Mouse (Mus musculus) forebrain, embryonic 14.5 days (tissue): ENCODE measurements around the gene Adra1b. TPM values are rescaled to one million over a fixed set of nuclear protein-coding genes. Genes with fewer than 3 reads are reported as not detected.

Experiments used
- ATAC-seq: fragments of 200-750 bp; cut with Nextera tagmentation; 2 replicates; pipeline ENCODE4 v1.8.0; 2017; ENCODE audit warnings: mild to moderate bottlenecking, moderate library complexity
- DNase-seq: peaks from one replicate; pipeline ENCODE4 v3.0.0-alpha.2; 2015; ENCODE audit warnings: low spot score
- H3K27ac ChIP-seq: fragments of 300-500 bp; sonication (generic); 2 replicates; pipeline ENCODE4 v1.5.1; 2014; ENCODE audit warnings: low read depth, mild to moderate bottlenecking, control low read depth, low read length, moderate library complexity
- H3K27me3 ChIP-seq: fragments of 300-500 bp; sonication (generic); replicated peaks from 2 replicates; pipeline ENCODE4 v1.6.1; 2014; ENCODE audit warnings: low read length, control low read depth, mixed read lengths; ENCODE audit not compliant: control insufficient read depth, insufficient read depth
- H3K36me3 ChIP-seq: fragments of 300-500 bp; sonication (generic); 2 replicates; pipeline ENCODE4 v1.6.1; 2014; ENCODE audit warnings: low read length, control low read depth; ENCODE audit not compliant: control insufficient read depth, insufficient read depth
- H3K4me1 ChIP-seq: fragments of 300-500 bp; sonication (generic); 2 replicates; pipeline ENCODE4 v1.6.1; 2014; ENCODE audit warnings: antibody characterized with exemption, low read length, control low read depth; ENCODE audit not compliant: control insufficient read depth, insufficient read depth
- H3K4me2 ChIP-seq: fragments of 300-500 bp; sonication (generic); 2 replicates; pipeline ENCODE4 v1.6.1; 2014; ENCODE audit warnings: mild to moderate bottlenecking, control low read depth, low read length
- H3K4me3 ChIP-seq: fragments of 300-500 bp; sonication (generic); 2 replicates; pipeline ENCODE4 v1.5.1; 2014; ENCODE audit warnings: low read depth, low read length, control low read depth
- H3K9ac ChIP-seq: fragments of 300-500 bp; sonication (generic); 2 replicates; pipeline ENCODE4 v1.6.1; 2014; ENCODE audit warnings: mild to moderate bottlenecking, low read length, control low read depth, moderate library complexity
- H3K9me3 ChIP-seq: fragments of 300-500 bp; sonication (generic); replicated peaks from 2 replicates; pipeline ENCODE4 v1.6.1; 2016; ENCODE audit warnings: low read length, control low read depth, mixed read lengths; ENCODE audit not compliant: control insufficient read depth
- WGBS: fragments of 180-500 bp; shearing (Covaris S2); extraction: QIAGEN DNeasy Blood & Tissue Kit; methylation state at CpG from one replicate; pipeline ENCODE4 v1.1.7; 2014; 5-methylcytosine and 5-hydroxymethylcytosine counted together
- polyA plus RNA-seq: library from polyadenylated mRNA; unstranded; fragments of >200 nt; fragmentation: Nextera tagmentation; extraction: Ambion mirVana; gene quantifications from 2 replicates; pipeline ENCODE4 v1.2.1, GENCODE M21; 2014

Gene Adra1b
- polyA plus RNA-seq, 1 experiment from 2014 or later = 0.74 TPM

DNA sequence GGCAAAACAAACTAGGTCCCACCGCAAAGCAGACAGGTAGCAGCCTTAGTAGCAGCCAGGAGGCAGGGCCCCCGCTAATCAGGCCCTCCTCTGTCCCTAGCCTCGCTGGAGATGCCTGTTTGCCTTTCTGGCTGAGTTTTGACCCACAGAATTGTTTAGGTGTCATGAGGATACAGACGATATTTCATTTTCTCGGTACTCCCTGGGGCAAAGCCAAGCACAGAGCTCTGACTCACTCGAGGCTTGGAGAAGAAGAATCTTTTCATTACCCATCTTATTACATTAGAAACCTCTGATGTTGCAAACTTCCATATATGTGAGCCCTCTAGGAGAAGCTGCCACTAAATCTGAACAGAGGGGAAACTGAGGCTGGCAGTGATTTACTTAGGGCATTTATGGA lies 60.5 kb downstream of the Adra1b start:
- Histone ChIP-seq H3K27me3 (peaks cover 17% of the 10 kb centered on the region; the same call in 1 of the 2 replicates), H3K9me3 (no peaks in the 10 kb centered on the region), H3K36me3 (no peaks in the 10 kb centered on the region), H3K4me1 (0 out of 2 replicates have a peak, but pooled peaks cover 4% of the 10 kb centered on the region), H3K27ac (no peak overlapping the region), H3K4me2 (no peak overlapping the region), H3K4me3 (no peak overlapping the region), H3K9ac (no peak overlapping the region)
- 73% methylated on average over 6 of the region's 6 CpGs for WGBS
- ATAC-seq (no peak), DNase-seq (no peak)

DNA sequence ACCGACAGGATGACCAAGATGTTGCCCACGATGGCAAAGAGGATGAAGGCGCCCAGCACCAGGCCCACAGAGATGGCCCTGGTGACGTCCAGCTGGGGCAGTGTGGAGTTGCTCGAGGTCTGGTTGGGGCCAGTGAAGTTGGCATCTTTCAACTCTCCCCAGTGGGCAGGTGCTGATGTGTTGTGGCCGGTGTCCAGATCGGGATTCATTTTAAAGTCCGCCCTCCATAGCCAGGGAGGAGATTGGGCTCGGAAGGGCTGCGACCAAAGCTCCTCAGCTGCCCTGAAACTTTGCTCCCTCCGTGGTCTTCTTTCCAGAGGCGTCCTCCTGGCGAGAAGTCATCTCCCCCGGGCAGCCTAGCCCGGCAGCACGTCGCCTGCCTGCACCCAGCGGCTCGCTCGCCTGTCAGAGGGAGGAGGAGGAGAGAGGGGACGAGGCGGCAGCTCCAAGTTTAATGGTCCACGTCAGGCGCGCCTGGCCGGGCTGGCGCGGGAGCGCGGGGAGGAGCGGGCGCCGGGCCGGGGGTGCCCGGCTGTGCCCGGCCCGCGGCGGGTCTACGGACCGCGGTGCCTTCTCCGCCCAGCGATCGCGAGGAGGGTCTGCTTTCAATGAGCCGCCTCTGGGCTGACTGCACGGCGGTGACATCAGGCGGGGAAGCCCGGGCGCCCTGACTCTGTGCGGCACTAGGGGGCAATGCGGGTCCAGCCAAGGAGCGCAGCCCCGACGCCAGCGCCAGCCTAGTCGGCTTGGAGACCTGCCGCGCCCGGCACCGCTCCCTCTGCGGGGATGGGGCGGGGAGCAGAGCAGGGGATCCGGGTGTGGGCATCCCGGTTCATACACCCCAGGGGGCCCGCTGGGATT lies 64.9 kb downstream of the Adra1b start:
- ATAC-seq (peak; percentile 98), DNase-seq (peak; percentile 84)
- H3K27me3 ChIP-seq = peaks cover 22% of the 10 kb centered on the region
- 0 out of 2 replicates have a peak, but pooled peaks cover 4% of the 10 kb centered on the region for H3K4me1 ChIP-seq
- no peaks in the 10 kb centered on the region for H3K36me3 ChIP-seq
- no peaks in the 10 kb centered on the region for H3K9me3 ChIP-seq
- no peak overlapping the region for H3K27ac ChIP-seq
- peak overlapping the region; percentile 59 for H3K9ac ChIP-seq
- H3K4me2 ChIP-seq = peak overlapping the region; percentile 81
- H3K4me3 ChIP-seq = peak overlapping the region; percentile 46
- 6% methylated on average over 61 of the region's 68 CpGs for WGBS

GRCm38 (mm10) chr11:43835456-43835855 lies 65.6 kb downstream of the Adra1b start:
- Histone ChIP-seq H3K36me3 (no peaks in the 10 kb centered on the region), H3K4me2 (peak overlapping the region; percentile 81; the same call in 1 of the 2 replicates), H3K4me1 (0 out of 2 replicates have a peak, but pooled peaks cover 4% of the 10 kb centered on the region), H3K27me3 (peaks cover 22% of the 10 kb centered on the region), H3K9me3 (no peaks in the 10 kb centered on the region), H3K4me3 (no peak overlapping the region), H3K27ac (no peak overlapping the region), H3K9ac (no peak overlapping the region)
- WGBS = 96% methylated on average over 15 of the region's 15 CpGs
- DNase-seq (no peak), ATAC-seq (no peak)

- 46% methylated on average over 11 of the region's 11 CpGs for WGBS
- H3K9me3 ChIP-seq = no peaks in the 10 kb centered on the region
- H3K9ac ChIP-seq = no peak overlapping the region
- DNase-seq (no peak), ATAC-seq (no peak)
- 0 out of 2 replicates have a peak, but pooled peaks cover 4% of the 10 kb centered on the region for H3K4me1 ChIP-seq
- peaks cover 22% of the 10 kb centered on the region for H3K27me3 ChIP-seq
- H3K4me2 ChIP-seq = no peak overlapping the region
- no peak overlapping the region for H3K27ac ChIP-seq
- no peak overlapping the region for H3K4me3 ChIP-seq
- H3K36me3 ChIP-seq = no peaks in the 10 kb centered on the region
These were observed 66.5 kb downstream of the Adra1b start for GRCm38 (mm10) chr11:43834531-43834930.

DNA sequence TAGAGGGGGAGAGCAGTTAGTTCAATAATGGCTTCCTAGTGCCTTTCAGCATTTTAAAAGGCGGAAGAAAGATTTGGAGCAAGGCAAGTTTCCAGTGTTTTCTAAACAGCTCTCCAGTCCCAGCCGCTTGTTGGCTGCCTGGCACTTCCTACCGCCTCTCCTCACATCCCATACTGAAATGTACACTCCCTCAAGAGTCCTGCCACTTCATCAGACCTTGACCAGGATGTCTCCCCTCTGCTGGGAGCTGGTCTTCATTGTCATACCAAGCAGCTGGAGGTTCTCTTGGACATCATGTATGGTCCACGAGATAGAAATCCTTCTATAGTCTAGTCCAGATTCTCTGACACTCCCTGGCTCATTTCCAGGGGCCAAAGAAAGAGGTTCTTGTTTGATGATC lies 69.5 kb downstream of the Adra1b start:
- H3K9me3 ChIP-seq = no peaks in the 10 kb centered on the region
- no peak overlapping the region for H3K9ac ChIP-seq
- H3K4me1 ChIP-seq = 0 out of 2 replicates have a peak, but pooled peaks cover 4% of the 10 kb centered on the region
- H3K4me3 ChIP-seq = no peak overlapping the region
- no peaks in the 10 kb centered on the region for H3K36me3 ChIP-seq
- ATAC-seq (no peak), DNase-seq (no peak)
- H3K27me3 ChIP-seq = peaks cover 12% of the 10 kb centered on the region
- no peak overlapping the region for H3K27ac ChIP-seq
- WGBS = 38% methylated on average over 4 of the region's 4 CpGs
- no peak overlapping the region for H3K4me2 ChIP-seq

DNA sequence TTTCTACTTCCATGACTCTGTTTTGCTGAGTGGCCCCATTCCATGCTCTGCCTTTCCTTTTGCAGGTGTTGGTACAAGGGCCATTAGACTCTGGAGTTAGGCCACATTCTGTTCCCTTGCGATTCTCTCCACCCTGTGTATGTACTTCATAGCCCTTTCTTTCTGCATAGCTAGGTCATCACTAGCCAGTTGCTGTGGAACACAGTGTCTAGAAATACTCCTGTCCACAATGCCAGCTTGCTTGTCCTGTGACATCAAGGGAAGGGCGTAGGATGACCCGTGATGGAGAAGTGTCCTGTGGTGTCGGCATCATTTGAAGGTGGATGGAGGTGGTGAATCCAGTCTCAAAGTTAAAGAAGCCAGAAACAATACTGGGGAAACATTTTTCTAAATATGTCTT lies 74.2 kb downstream of the Adra1b start:
- H3K36me3 ChIP-seq = no peaks in the 10 kb centered on the region
- H3K9ac ChIP-seq = no peak overlapping the region
- no peak overlapping the region for H3K4me3 ChIP-seq
- no peaks in the 10 kb centered on the region for H3K4me1 ChIP-seq
- H3K27me3 ChIP-seq = no peaks in the 10 kb centered on the region
- DNase-seq = no peak
- 95% methylated on average over 4 of the region's 4 CpGs for WGBS
- ATAC-seq = no peak
- no peak overlapping the region for H3K27ac ChIP-seq
- no peaks in the 10 kb centered on the region for H3K9me3 ChIP-seq
- H3K4me2 ChIP-seq = no peak overlapping the region

DNA sequence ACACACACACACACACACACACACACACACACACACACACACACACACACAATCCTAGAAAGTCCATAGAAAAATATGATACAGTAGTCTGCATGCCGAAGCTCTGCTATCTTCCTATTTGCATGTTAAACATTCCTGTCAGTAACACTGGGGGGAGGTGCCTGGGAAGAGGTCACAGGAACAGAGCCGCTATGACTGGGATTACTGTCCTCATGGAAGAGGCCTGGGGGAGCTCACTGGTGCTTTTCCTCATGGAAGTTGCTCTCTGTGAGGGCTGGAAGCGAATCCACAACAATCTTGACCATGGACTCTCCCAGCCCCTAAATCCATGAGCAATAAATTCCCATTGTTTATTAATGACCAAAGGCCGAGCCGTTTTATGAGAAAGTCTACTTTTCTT lies 77.7 kb downstream of the Adra1b start:
- Histone ChIP-seq H3K36me3 (no peaks in the 10 kb centered on the region), H3K27me3 (0 out of 2 replicates have a peak, but pooled peaks cover 2% of the 10 kb centered on the region), H3K27ac (no peak overlapping the region), H3K9ac (no peak overlapping the region), H3K4me1 (no peaks in the 10 kb centered on the region), H3K4me2 (no peak overlapping the region), H3K9me3 (no peaks in the 10 kb centered on the region), H3K4me3 (no peak overlapping the region)
- DNase-seq (no peak), ATAC-seq (no peak)
- 74% methylated on average over 5 of the region's 5 CpGs for WGBS

DNA sequence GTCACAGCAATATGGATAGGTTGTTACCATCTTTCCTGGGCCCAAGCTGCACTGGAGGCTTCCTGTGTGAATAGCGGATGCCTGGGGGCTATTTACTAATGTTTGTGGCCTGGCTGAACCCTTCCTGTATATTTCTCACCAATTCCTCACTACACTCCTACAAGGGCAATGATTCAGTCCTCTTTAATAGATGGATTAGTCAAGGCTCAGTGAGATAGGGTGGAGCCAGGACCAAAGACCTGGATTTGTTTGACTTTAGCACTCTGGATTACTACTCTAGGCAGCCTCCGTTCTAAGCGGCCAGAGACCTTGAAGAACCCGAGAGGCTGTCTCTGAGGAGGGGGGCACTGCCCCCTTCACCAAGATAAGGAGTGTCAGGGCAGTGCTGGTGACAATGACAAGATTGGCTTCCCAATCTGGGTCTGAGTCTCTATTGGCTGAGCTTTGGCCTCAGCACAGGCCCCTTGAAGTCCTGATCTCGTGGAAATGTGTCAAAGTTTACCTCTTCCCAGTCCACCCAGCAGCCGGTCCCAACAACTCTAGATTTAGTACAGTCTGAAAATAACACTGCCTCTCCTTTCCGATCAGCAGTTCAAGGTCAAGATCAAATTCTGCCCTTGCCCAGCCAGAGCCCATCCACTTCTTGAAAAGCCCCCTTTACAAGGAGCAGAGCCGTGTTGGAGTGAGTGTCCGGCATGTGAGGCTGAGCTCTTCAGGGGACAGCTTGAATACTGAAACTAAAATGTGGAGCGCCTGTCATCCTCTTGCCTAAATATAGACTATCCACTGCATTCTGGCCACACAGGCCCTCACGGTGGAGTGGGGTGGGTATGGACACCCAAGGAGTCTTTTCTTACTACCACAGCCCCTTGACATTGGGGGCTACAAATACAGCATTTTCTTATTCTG lies 80.2 kb downstream of the Adra1b start:
- Histone ChIP-seq H3K27me3 (peaks cover 7% of the 10 kb centered on the region; the same call in 1 of the 2 replicates), H3K4me1 (no peaks in the 10 kb centered on the region), H3K4me3 (no peak overlapping the region), H3K36me3 (no peaks in the 10 kb centered on the region), H3K9me3 (no peaks in the 10 kb centered on the region), H3K4me2 (no peak overlapping the region), H3K9ac (no peak overlapping the region), H3K27ac (no peak overlapping the region)
- ATAC-seq = no peak
- no peak for DNase-seq
- WGBS = 79% methylated on average over 11 of the region's 11 CpGs
